Mouse (Mus musculus) cerebellum, postnatal 36 days (tissue): ENCODE measurements at regions not wholly inside any gene's neighbourhood (a gene's known extent, or its start where the extent isn't known, plus 50 kb on each side); places are given as distances from the start of the nearest gene placed in this dataset.

Experiments
- DNase-seq, 2 experiments: peaks; one replicate each; pipeline ENCODE4 v3.0.0; 2021 to 2022; ENCODE audit warnings: mixed read lengths in 2 of 2

GRCm38 (mm10) chr1:88623040-88623439 lies 79.0 kb downstream of the Arl4c start:
- no peak for DNase-seq

- DNase-seq: no peak
These were observed 79.7 kb downstream of the Arl4c start for GRCm38 (mm10) chr1:88622356-88622755.

- DNase-seq: no peak
These were observed 80.8 kb downstream of the Arl4c start for GRCm38 (mm10) chr1:88621214-88621613.

- DNase-seq: no peak
These were observed 89.0 kb downstream of the Arl4c start for GRCm38 (mm10) chr1:88613007-88613406.

GRCm38 (mm10) chr1:88611241-88611640 lies 90.8 kb downstream of the Arl4c start:
- DNase-seq: no peak

GRCm38 (mm10) chr1:88610810-88611209 lies 91.2 kb downstream of the Arl4c start:
- DNase-seq: no peak

GRCm38 (mm10) chr1:88608826-88609225 lies 93.2 kb downstream of the Arl4c start:
- no peak for DNase-seq

- no peak for DNase-seq
These were observed 93.8 kb downstream of the Arl4c start for GRCm38 (mm10) chr1:88608236-88608635.

GRCm38 (mm10) chr1:88605616-88606190 lies 95.8 kb upstream of the Glrp1 start:
- no peak for DNase-seq

GRCm38 (mm10) chr1:88602241-88602640 lies 92.4 kb upstream of the Glrp1 start:
- no peak for DNase-seq

GRCm38 (mm10) chr1:88601801-88602200 lies 91.9 kb upstream of the Glrp1 start:
- DNase-seq: no peak

GRCm38 (mm10) chr1:88600145-88600544 lies 90.3 kb upstream of the Glrp1 start:
- DNase-seq: no peak

GRCm38 (mm10) chr1:88594484-88595254 lies 84.8 kb upstream of the Glrp1 start:
- no peak for DNase-seq

- no peak for DNase-seq
These were observed 82.2 kb upstream of the Glrp1 start for GRCm38 (mm10) chr1:88592036-88592435.

GRCm38 (mm10) chr1:88590802-88591380 lies 81.0 kb upstream of the Glrp1 start:
- DNase-seq: no peak

- no peak for DNase-seq
These were observed 78.9 kb upstream of the Glrp1 start for GRCm38 (mm10) chr1:88588747-88589146.

- no peak for DNase-seq
These were observed 77.3 kb upstream of the Glrp1 start for GRCm38 (mm10) chr1:88586823-88587820.

- DNase-seq: no peak
These were observed 76.3 kb upstream of the Glrp1 start for GRCm38 (mm10) chr1:88586128-88586527.

- no peak for DNase-seq
These were observed 74.7 kb upstream of the Glrp1 start for GRCm38 (mm10) chr1:88584515-88585033.

- DNase-seq: no peak
These were observed 68.4 kb upstream of the Glrp1 start for GRCm38 (mm10) chr1:88578231-88578620.

GRCm38 (mm10) chr1:88577498-88578230 lies 67.8 kb upstream of the Glrp1 start:
- no peak for DNase-seq
